Mouse (Mus musculus): Measurements from ENCODE around the gene Mapk9.
A peak's percentile ranks its signal among the peaks of the same experiment; 100 is the strongest.

Gene Mapk9

GRCm38 (mm10) chr11:49893806-49894205 is 47.3 kb downstream of the Mapk9 start:
- DNase-seq (ENCODE audit: low spot score), result no peak

GRCm38 (mm10) chr11:49895966-49896590 is 49.5 kb downstream of the Mapk9 start:
- no peak for DNase-seq (ENCODE audit: low spot score)

GRCm38 (mm10) chr11:49900043-49900442 is 53.5 kb downstream of the Mapk9 start:
- no peak for DNase-seq (ENCODE audit: low spot score)

GRCm38 (mm10) chr11:49900962-49901658 is 54.6 kb downstream of the Mapk9 start:
- no peak for DNase-seq (ENCODE audit: low spot score)

GRCm38 (mm10) chr11:49901659-49902458 is 55.3 kb downstream of the Mapk9 start, which contains the start of gene Rasgef1c:
Gene Rasgef1c (plus strand): TSS chr11:49901835.
- no peak for DNase-seq (ENCODE audit: low spot score)

GRCm38 (mm10) chr11:49903333-49903732 is 56.8 kb downstream of the Mapk9 start:
- DNase-seq (ENCODE audit: low spot score), result peak; percentile 47

GRCm38 (mm10) chr11:49918521-49919180 is 72.1 kb downstream of the Mapk9 start:
- no peak for DNase-seq (ENCODE audit: low spot score)

GRCm38 (mm10) chr11:49919304-49919703 is 72.8 kb downstream of the Mapk9 start:
- DNase-seq (ENCODE audit: low spot score), result no peak

GRCm38 (mm10) chr11:49923539-49923938 is 77.0 kb downstream of the Mapk9 start:
- DNase-seq (ENCODE audit: low spot score), result no peak

- peak; percentile 11 for DNase-seq (ENCODE audit: low spot score)
These were observed 79.6 kb downstream of the Mapk9 start for GRCm38 (mm10) chr11:49926183-49926582.

GRCm38 (mm10) chr11:49927169-49927568 is 80.6 kb downstream of the Mapk9 start:
- DNase-seq (ENCODE audit: low spot score), result no peak

- DNase-seq (ENCODE audit: low spot score), result no peak
These were observed 81.1 kb downstream of the Mapk9 start for GRCm38 (mm10) chr11:49927670-49928069.

GRCm38 (mm10) chr11:49931037-49931625 is 84.6 kb downstream of the Mapk9 start:
- DNase-seq (ENCODE audit: low spot score), result no peak

- DNase-seq (ENCODE audit: low spot score), result no peak
These were observed 85.3 kb downstream of the Mapk9 start for GRCm38 (mm10) chr11:49931853-49932252.

- no peak for DNase-seq (ENCODE audit: low spot score)
These were observed 87.3 kb downstream of the Mapk9 start for GRCm38 (mm10) chr11:49933811-49934210.

- DNase-seq (ENCODE audit: low spot score), result no peak
These were observed 87.8 kb downstream of the Mapk9 start for GRCm38 (mm10) chr11:49934322-49934721.

All from c-Kit-positive CD71-positive TER-119-positive erythroid progenitor cells, embryonic 14.5 days (primary cell).